Mouse (Mus musculus) monocyte, adult 59 days (primary cell): Measurements from ENCODE around the gene Gpr27. TPM values are rescaled to one million over a fixed set of nuclear protein-coding genes. Genes with fewer than 3 reads are reported as not detected.

Experiments
- total RNA-seq, 2 experiments: library from RNA; stranded (reverse); gene quantifications; one replicate each; pipeline ENCODE4 v1.2.4; 2023

The Gpr27 gene
- not detected for total RNA-seq

GRCm38 (mm10) chr6:99692206-99692915, at the start of gene Gpr27:
Gene Gpr27, plus strand, starts transcription at chr6:99692679.

GRCm38 (mm10) chr6:99666318-99667171, 25.9 kb upstream of the Gpr27 start, which contains the start of the genes Eif4e3 and Gm20696:
Gene Eif4e3, minus strand, starts transcription at chr6:99666771.
Gene Gm20696, minus strand, starts transcription at chr6:99666797.

GRCm38 (mm10) chr6:99725971-99726561, 33.6 kb downstream of the Gpr27 start, which contains the start of gene Prok2:
Gene Prok2, minus strand, starts transcription at chr6:99726392.

Other genes with a start within 250 kb of the Gpr27 start
- 100 to 1,000 TPM; 224 to 271 TPM for gene Foxp1, start 170.0 kb upstream of the Gpr27 start, total RNA-seq
- 10 to 100 TPM; 42.1 to 46.7 TPM for gene Eif4e3, start 25.9 kb upstream of the Gpr27 start, total RNA-seq
- 10 to 100 TPM; 28.0 to 32.1 TPM for gene Gm20696, start 25.9 kb upstream of the Gpr27 start, total RNA-seq
- gene Prok2, start 33.7 kb downstream of the Gpr27 start, total RNA-seq: 1 to 10 TPM in 1 of 2 experiments, under 1 TPM in 1; 0.34 to 1.0 TPM